ENCODE assay signal across 25 mouse cellular contexts in the genomic region with DNA sequence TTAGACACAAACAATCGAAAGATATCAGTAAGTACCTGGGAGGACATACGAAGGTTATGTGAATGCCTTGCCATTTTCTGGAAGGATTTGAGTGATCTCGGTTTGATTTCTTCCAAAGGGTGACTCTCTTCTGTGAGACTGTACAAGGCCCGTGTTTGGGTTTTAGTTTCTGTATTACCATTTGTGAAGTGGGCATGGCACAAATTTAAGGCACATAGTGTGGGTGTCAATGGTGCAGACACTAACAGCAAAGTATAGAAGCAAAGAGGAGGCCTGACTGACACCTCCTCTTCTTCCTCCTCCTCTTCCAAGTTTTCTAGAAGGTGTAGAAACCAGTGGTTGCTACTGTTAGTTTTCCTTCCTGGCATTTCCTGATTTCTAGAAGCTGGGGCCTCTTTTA. TPM values are rescaled to one million over a fixed set of nuclear protein-coding genes. Genes with fewer than 3 reads are reported as not detected.
DNase-seq lines count a peak whose midpoint lies in the region; ATAC-seq and TF ChIP-seq lines count a peak whose summit lies in the region.
"Had no signal": no experiment of that assay in that cellular context is flagged by ENCODE, and none has a peak within 500 bp of the region (broad histone marks: within the 10 kb centered on the region; RNA-seq: fewer than 3 reads in every experiment).

No protein-coding gene starts in this region.

- no peak overlapping the region for H3K4me2 ChIP-seq in forebrain, postnatal 0 days (ENCODE audit: low read depth)
- no peak overlapping the region for H3K4me2 ChIP-seq in forebrain, embryonic 11.5 days (ENCODE audit: low read depth, low read length, severe bottlenecking)
- no peak overlapping the region for H3K4me2 ChIP-seq in midbrain, embryonic 11.5 days
- no peak overlapping the region for H3K4me2 ChIP-seq in midbrain, embryonic 15.5 days
- no peak overlapping the region for H3K4me2 ChIP-seq in hindbrain, embryonic 13.5 days

- H3K27me3 ChIP-seq in forebrain, postnatal 0 days (ENCODE audit: insufficient read depth, low read length): no peaks in the 10 kb centered on the region
- no peaks in the 10 kb centered on the region for H3K27me3 ChIP-seq in forebrain, embryonic 11.5 days (ENCODE audit: control insufficient read depth, insufficient read depth, low read length)
- H3K27me3 ChIP-seq in midbrain, embryonic 11.5 days (ENCODE audit: control insufficient read depth, insufficient read depth, low read length): no peaks in the 10 kb centered on the region
- no peaks in the 10 kb centered on the region for H3K27me3 ChIP-seq in midbrain, embryonic 15.5 days (replicated peaks)
- H3K27me3 ChIP-seq in hindbrain, embryonic 13.5 days: no peaks in the 10 kb centered on the region
- H3K27me3 ChIP-seq: CH12.LX, Patski had no signal

- H3K4me3 ChIP-seq in forebrain, postnatal 0 days (ENCODE audit: low read depth, low read length): no peak overlapping the region
- H3K4me3 ChIP-seq in forebrain, embryonic 11.5 days (ENCODE audit: low read depth, low read length): no peak overlapping the region
- no peak overlapping the region for H3K4me3 ChIP-seq in midbrain, embryonic 11.5 days (ENCODE audit: low read depth, low read length)
- no peak overlapping the region for H3K4me3 ChIP-seq in midbrain, embryonic 15.5 days
- H3K4me3 ChIP-seq in hindbrain, embryonic 13.5 days: no peak overlapping the region

- no peaks in the 10 kb centered on the region for H3K36me3 ChIP-seq in forebrain, postnatal 0 days (ENCODE audit: insufficient read depth)
- H3K36me3 ChIP-seq in forebrain, embryonic 11.5 days (ENCODE audit: control insufficient read depth, insufficient read depth, low read length): no peaks in the 10 kb centered on the region
- H3K36me3 ChIP-seq in midbrain, embryonic 11.5 days (ENCODE audit: control insufficient read depth, insufficient read depth, low read length): no peaks in the 10 kb centered on the region
- H3K36me3 ChIP-seq in midbrain, embryonic 15.5 days (replicated peaks): no peaks in the 10 kb centered on the region
- no peaks in the 10 kb centered on the region for H3K36me3 ChIP-seq in hindbrain, embryonic 13.5 days
- H3K36me3 ChIP-seq: G1E had no signal

- WGBS in forebrain, postnatal 0 days: 89% methylated on average over 4 of the region's 4 CpGs
- WGBS in forebrain, embryonic 11.5 days: 91% methylated on average over 4 of the region's 4 CpGs
- WGBS in midbrain, embryonic 11.5 days: 93% methylated on average over 4 of the region's 4 CpGs
- 89% methylated on average over 4 of the region's 4 CpGs for WGBS in midbrain, embryonic 15.5 days
- WGBS in hindbrain, embryonic 13.5 days: 92% methylated on average over 4 of the region's 4 CpGs

- H3K9ac ChIP-seq in forebrain, postnatal 0 days: no peak overlapping the region
- H3K9ac ChIP-seq in forebrain, embryonic 11.5 days (ENCODE audit: low read length): no peak overlapping the region
- no peak overlapping the region for H3K9ac ChIP-seq in midbrain, embryonic 11.5 days (ENCODE audit: low read length)
- H3K9ac ChIP-seq in midbrain, embryonic 15.5 days: no peak overlapping the region
- H3K9ac ChIP-seq in hindbrain, embryonic 13.5 days: no peak overlapping the region

- no peak for ATAC-seq in forebrain, postnatal 0 days
- no peak for ATAC-seq in forebrain, embryonic 11.5 days (replicated peaks; ENCODE audit: low FRiP score)
- peak; percentile 53 for ATAC-seq in frontal cortex, adult (ENCODE audit: low TSS enrichment)
- no peak for ATAC-seq in midbrain, embryonic 11.5 days (ENCODE audit: low FRiP score)
- ATAC-seq in midbrain, embryonic 15.5 days (replicated peaks): no peak
- no peak for ATAC-seq in hindbrain, embryonic 13.5 days (ENCODE audit: low FRiP score)
- ATAC-seq: activated CD4-positive, CD25-positive, alpha-beta regulatory T cell, adult 4 months; CD4-positive, CD25-positive, alpha-beta regulatory T cell, adult 4 months; Patski had no signal

- no peak for DNase-seq in forebrain, postnatal 0 days
- DNase-seq in forebrain, embryonic 11.5 days (ENCODE audit: low spot score): no peak
- DNase-seq in frontal cortex, postnatal 25 days (ENCODE audit: low spot score in 2 of 2): no peak
- DNase-seq in midbrain, embryonic 11.5 days (ENCODE audit: low spot score, missing footprints): peak; percentile 74
- peak; percentile 39 for DNase-seq in brain, adult 2 months (ENCODE audit: low read depth, low spot score)
- DNase-seq: adrenal gland, adult 2 months; adrenal gland, adult 8-10 months; adrenal gland, postnatal 10 days; adrenal gland, postnatal 14 days; adrenal gland, postnatal 25 days; adrenal gland, postnatal 36 days; B cell, adult 2 months; cerebellum, adult 11 months; cerebellum, adult 11-12 months; cerebellum, adult 18-20 months had no signal

- H3K9me3 ChIP-seq in forebrain, postnatal 0 days (ENCODE audit: low read length): no peaks in the 10 kb centered on the region
- no peaks in the 10 kb centered on the region for H3K9me3 ChIP-seq in forebrain, embryonic 11.5 days (ENCODE audit: control insufficient read depth, low read length)
- H3K9me3 ChIP-seq in midbrain, embryonic 11.5 days (ENCODE audit: control insufficient read depth, low read length): no peaks in the 10 kb centered on the region
- no peaks in the 10 kb centered on the region for H3K9me3 ChIP-seq in midbrain, embryonic 15.5 days
- H3K9me3 ChIP-seq in hindbrain, embryonic 13.5 days: no peaks in the 10 kb centered on the region

- H3K4me1 ChIP-seq in forebrain, postnatal 0 days (ENCODE audit: insufficient read depth): peaks cover 9% of the 10 kb centered on the region; the same call in 1 of the 2 replicates
- peaks cover 2% of the 10 kb centered on the region; the same call in 1 of the 2 replicates for H3K4me1 ChIP-seq in forebrain, embryonic 11.5 days (replicated peaks; ENCODE audit: control insufficient read depth, insufficient read depth, low read length)
- H3K4me1 ChIP-seq in midbrain, embryonic 11.5 days (ENCODE audit: control insufficient read depth, insufficient read depth, low read length): peaks cover 5% of the 10 kb centered on the region
- H3K4me1 ChIP-seq in midbrain, embryonic 15.5 days: peaks cover 6% of the 10 kb centered on the region
- peaks cover 4% of the 10 kb centered on the region; the same call in 1 of the 2 replicates for H3K4me1 ChIP-seq in hindbrain, embryonic 13.5 days (replicated peaks)

- no peak for TF ChIP-seq CTCF in forebrain, postnatal 0 days (IDR thresholded peaks at IDR 0.05; ENCODE audit: low read depth)

- peak overlapping the region; percentile 66; the same call in 1 of the 2 replicates for H3K27ac ChIP-seq in forebrain, postnatal 0 days (ENCODE audit: low read depth, low read length)
- H3K27ac ChIP-seq in forebrain, embryonic 11.5 days (ENCODE audit: low read depth, low read length): no peak overlapping the region
- H3K27ac ChIP-seq in midbrain, embryonic 11.5 days (ENCODE audit: low read depth, low read length): no peak overlapping the region
- H3K27ac ChIP-seq in midbrain, embryonic 15.5 days: no peak overlapping the region
- no peak overlapping the region for H3K27ac ChIP-seq in hindbrain, embryonic 13.5 days

RNA-seq across cellular contexts. Expression of a gene that starts 16.3 kb away (rescaled TPM):
- 114 and 133 TPM in 2 replicates for total RNA-seq in forebrain, postnatal 0 days (2014; rRNA removed)
- polyA plus RNA-seq in forebrain, postnatal 0 days (2015; fragmentation: Nextera tagmentation; extraction: Ambion mirVana): 49.5 and 62.8 TPM in 2 replicates
- polyA plus RNA-seq in forebrain, embryonic 11.5 days (2014; fragmentation: Nextera tagmentation; extraction: Ambion mirVana): 39.2 and 41.7 TPM in 2 replicates
- 50.0 and 50.5 TPM in 2 replicates for polyA plus RNA-seq in midbrain, embryonic 11.5 days (2014; fragmentation: Nextera tagmentation; extraction: Ambion mirVana)
- 47.6 and 51.1 TPM in 2 replicates for polyA plus RNA-seq in midbrain, embryonic 15.5 days (2015; fragmentation: Nextera tagmentation; extraction: Ambion mirVana)
- 49.0 and 52.0 TPM in 2 replicates for polyA plus RNA-seq in hindbrain, embryonic 13.5 days (2015; fragmentation: Nextera tagmentation; extraction: Ambion mirVana)
- total RNA-seq: MEL had no signal
- polyA plus RNA-seq: C2C12; CD4-positive, CD25-positive, alpha-beta regulatory T cell, adult 4 months; G1E had no signal

RNA-seq across cellular contexts. Expression of a gene that starts 53.4 kb away (rescaled TPM):
- 1,756 and 1,892 TPM in 2 replicates for total RNA-seq in forebrain, postnatal 0 days (2014; rRNA removed)
- 1,681 and 1,809 TPM in 2 replicates for polyA plus RNA-seq in forebrain, postnatal 0 days (2015; fragmentation: Nextera tagmentation; extraction: Ambion mirVana)
- polyA plus RNA-seq in forebrain, embryonic 11.5 days (2014; fragmentation: Nextera tagmentation; extraction: Ambion mirVana): 366 and 368 TPM in 2 replicates
- 473 and 474 TPM in 2 replicates for polyA plus RNA-seq in midbrain, embryonic 11.5 days (2014; fragmentation: Nextera tagmentation; extraction: Ambion mirVana)
- 1,755 and 1,834 TPM in 2 replicates for polyA plus RNA-seq in midbrain, embryonic 15.5 days (2015; fragmentation: Nextera tagmentation; extraction: Ambion mirVana)
- 1,231 and 1,258 TPM in 2 replicates for polyA plus RNA-seq in hindbrain, embryonic 13.5 days (2015; fragmentation: Nextera tagmentation; extraction: Ambion mirVana)
- total RNA-seq: CH12.LX, MEL had no signal
- polyA plus RNA-seq: activated CD4-positive, CD25-positive, alpha-beta regulatory T cell, adult 4 months; CD4-positive, CD25-positive, alpha-beta regulatory T cell, adult 4 months; G1E had no signal

Comparison
In these comparisons a context has a peak if more than half of its experiments do, and no peak if none do; other contexts are left out.
1. DNase-seq: peak in midbrain, embryonic 11.5 days (single experiment) and brain, adult 2 months (single experiment); none in forebrain, postnatal 0 days (single experiment), forebrain, embryonic 11.5 days (single experiment) and frontal cortex, postnatal 25 days (0 of 2).